Mouse (Mus musculus): ENCODE measurements around the gene Sde2. TPM values are rescaled to one million over a fixed set of nuclear protein-coding genes. Genes with fewer than 3 reads are reported as not detected.

The Sde2 gene
- polyA plus RNA-seq, 1 experiment = 15.3 TPM

DNA sequence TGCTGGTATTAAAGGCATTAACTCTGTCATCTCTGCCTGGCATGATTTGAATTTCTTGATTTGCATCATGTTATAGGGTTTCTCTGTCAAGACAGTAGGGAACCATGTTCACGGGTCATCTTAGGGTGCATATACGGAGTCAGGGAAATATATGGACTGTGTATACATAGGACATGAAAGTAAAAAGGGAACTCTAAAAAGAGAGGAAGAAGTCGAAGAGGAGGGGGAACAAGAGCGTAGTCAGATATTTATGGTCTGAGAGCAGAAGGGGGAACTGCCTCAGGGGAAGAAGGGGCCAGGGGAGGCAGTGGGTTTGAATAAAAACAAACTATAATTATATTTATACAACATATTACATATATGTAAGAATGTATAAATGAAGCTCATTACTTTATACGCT, 28.7 kb upstream of the Sde2 start:
- Histone ChIP-seq H3K27me3 (ENCODE audit: control insufficient read depth, insufficient read depth, insufficient read length) (no peaks in the 10 kb centered on the region), H3K79me2 (ENCODE audit: control insufficient read depth, insufficient read depth) (no peaks in the 10 kb centered on the region), H3K36me3 (ENCODE audit: control insufficient read depth, insufficient read depth) (no peaks in the 10 kb centered on the region), H3ac (ENCODE audit: control insufficient read depth, insufficient read length) (no peak overlapping the region), H3K4me2 (ENCODE audit: low read depth) (no peak overlapping the region), H3K4me3 (no peak overlapping the region)
- TF ChIP-seq TCF12 (IDR thresholded peaks at IDR 0.05; ENCODE audit: insufficient read depth, poor library complexity, severe bottlenecking) (no peak), TCF3 (IDR thresholded peaks at IDR 0.05; ENCODE audit: insufficient read length, low read depth) (no peak)

- no peak overlapping the region for H3K4me3 ChIP-seq
- no peaks in the 10 kb centered on the region for H3K79me2 ChIP-seq (ENCODE audit: control insufficient read depth, insufficient read depth)
- no peak for TF ChIP-seq USF1 (IDR thresholded peaks at IDR 0.05; ENCODE audit: low read depth)
- no peak for TF ChIP-seq MAX (IDR thresholded peaks at IDR 0.05; ENCODE audit: low read depth)
- TF ChIP-seq TCF3 (IDR thresholded peaks at IDR 0.05; ENCODE audit: insufficient read length, low read depth) = no peak
- no peak for TF ChIP-seq E2F4 (IDR thresholded peaks at IDR 0.05; ENCODE audit: insufficient read depth)
- H3K27me3 ChIP-seq (ENCODE audit: control insufficient read depth, insufficient read depth, insufficient read length) = no peaks in the 10 kb centered on the region
- H3K36me3 ChIP-seq (ENCODE audit: control insufficient read depth, insufficient read depth) = no peaks in the 10 kb centered on the region
- no peak overlapping the region for H3K4me2 ChIP-seq (ENCODE audit: low read depth)
- H3ac ChIP-seq (ENCODE audit: control insufficient read depth, insufficient read length) = no peak overlapping the region
Observed at GRCm38 (mm10) chr1:180823716-180824115, 27.2 kb upstream of the Sde2 start.

DNA sequence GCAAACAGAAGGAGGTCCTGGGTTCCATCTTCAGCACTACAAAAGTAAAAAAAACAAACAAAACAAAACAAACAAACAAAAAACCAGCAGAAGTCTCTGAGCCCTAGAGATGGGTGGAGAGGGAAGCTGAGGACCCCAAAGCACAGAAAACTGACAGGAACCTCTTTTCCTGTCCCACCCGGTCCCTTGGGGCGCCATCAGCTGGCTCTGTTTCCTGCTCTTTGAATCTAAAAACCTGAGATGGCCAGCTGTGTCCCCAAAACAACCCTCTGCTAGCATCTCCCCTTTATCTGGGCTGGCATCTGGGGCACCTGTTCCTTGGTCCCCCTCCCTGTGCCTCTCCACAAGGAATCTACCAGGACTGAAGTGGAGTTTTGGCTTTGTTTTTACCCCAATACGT, 26.2 kb upstream of the Sde2 start:
- TF ChIP-seq MAX (IDR thresholded peaks at IDR 0.05; ENCODE audit: low read depth) = no peak
- no peak for TF ChIP-seq TCF12 (IDR thresholded peaks at IDR 0.05; ENCODE audit: insufficient read depth, poor library complexity, severe bottlenecking)
- TF ChIP-seq E2F4 (IDR thresholded peaks at IDR 0.05; ENCODE audit: insufficient read depth) = no peak
- no peak for TF ChIP-seq MYOG (IDR thresholded peaks at IDR 0.05; ENCODE audit: control insufficient read depth in 1 of 3, insufficient read depth in 1 of 3, insufficient read length in 2 of 3, low read depth in 2 of 3)
- TF ChIP-seq POLR2A (IDR thresholded peaks at IDR 0.05; ENCODE audit: insufficient read length, low read depth) = no peak
- TF ChIP-seq POLR2AphosphoS2 (IDR thresholded peaks at IDR 0.05; ENCODE audit: insufficient read length, low read depth) = no peak
- no peak for TF ChIP-seq SRF (IDR thresholded peaks at IDR 0.05; ENCODE audit: control insufficient read depth, insufficient read length, low read depth)
- TF ChIP-seq REST (IDR thresholded peaks at IDR 0.05; ENCODE audit: insufficient read depth, insufficient read length) = no peak
- no peak for TF ChIP-seq MYOD1 (IDR thresholded peaks at IDR 0.05; ENCODE audit: control insufficient read depth in 1 of 3, insufficient read length in 2 of 3, low read depth in 2 of 3)
- no peak for TF ChIP-seq CEBPB (IDR thresholded peaks at IDR 0.05; ENCODE audit: insufficient read depth, poor library complexity, severe bottlenecking)
- no peak for TF ChIP-seq USF1 (IDR thresholded peaks at IDR 0.05; ENCODE audit: low read depth)
- no peak for TF ChIP-seq TCF3 (IDR thresholded peaks at IDR 0.05; ENCODE audit: insufficient read length, low read depth)
- no peak overlapping the region for H3ac ChIP-seq (ENCODE audit: control insufficient read depth, insufficient read length)
- no peaks in the 10 kb centered on the region for H3K27me3 ChIP-seq (ENCODE audit: control insufficient read depth, insufficient read depth, insufficient read length)
- H3K4me3 ChIP-seq = no peak overlapping the region
- H3K4me2 ChIP-seq (ENCODE audit: low read depth) = no peak overlapping the region
- no peaks in the 10 kb centered on the region for H3K79me2 ChIP-seq (ENCODE audit: control insufficient read depth, insufficient read depth)
- no peaks in the 10 kb centered on the region for H3K36me3 ChIP-seq (ENCODE audit: control insufficient read depth, insufficient read depth)

- H3K4me3 ChIP-seq = no peak overlapping the region
- no peaks in the 10 kb centered on the region for H3K79me2 ChIP-seq (ENCODE audit: control insufficient read depth, insufficient read depth)
- H3ac ChIP-seq (ENCODE audit: control insufficient read depth, insufficient read length) = no peak overlapping the region
- H3K4me2 ChIP-seq (ENCODE audit: low read depth) = no peak overlapping the region
- H3K36me3 ChIP-seq (ENCODE audit: control insufficient read depth, insufficient read depth) = no peaks in the 10 kb centered on the region
- no peaks in the 10 kb centered on the region for H3K27me3 ChIP-seq (ENCODE audit: control insufficient read depth, insufficient read depth, insufficient read length)
- TF ChIP-seq CEBPB (IDR thresholded peaks at IDR 0.05; ENCODE audit: insufficient read depth, poor library complexity, severe bottlenecking) (no peak), REST (IDR thresholded peaks at IDR 0.05; ENCODE audit: insufficient read depth, insufficient read length) (no peak), MYOD1 (IDR thresholded peaks at IDR 0.05; ENCODE audit: control insufficient read depth in 1 of 3, insufficient read length in 2 of 3, low read depth in 2 of 3) (no peak), MYOG (IDR thresholded peaks at IDR 0.05; ENCODE audit: control insufficient read depth in 1 of 3, insufficient read depth in 1 of 3, insufficient read length in 2 of 3, low read depth in 2 of 3) (no peak), MAX (IDR thresholded peaks at IDR 0.05; ENCODE audit: low read depth) (no peak), E2F4 (IDR thresholded peaks at IDR 0.05; ENCODE audit: insufficient read depth) (no peak), SRF (IDR thresholded peaks at IDR 0.05; ENCODE audit: control insufficient read depth, insufficient read length, low read depth) (no peak), POLR2AphosphoS2 (IDR thresholded peaks at IDR 0.05; ENCODE audit: insufficient read length, low read depth) (no peak), TCF3 (IDR thresholded peaks at IDR 0.05; ENCODE audit: insufficient read length, low read depth) (no peak), POLR2A (IDR thresholded peaks at IDR 0.05; ENCODE audit: insufficient read length, low read depth) (no peak), TCF12 (IDR thresholded peaks at IDR 0.05; ENCODE audit: insufficient read depth, poor library complexity, severe bottlenecking) (no peak), USF1 (IDR thresholded peaks at IDR 0.05; ENCODE audit: low read depth) (no peak)
Observed at GRCm38 (mm10) chr1:180826634-180827033, 24.3 kb upstream of the Sde2 start.

DNA sequence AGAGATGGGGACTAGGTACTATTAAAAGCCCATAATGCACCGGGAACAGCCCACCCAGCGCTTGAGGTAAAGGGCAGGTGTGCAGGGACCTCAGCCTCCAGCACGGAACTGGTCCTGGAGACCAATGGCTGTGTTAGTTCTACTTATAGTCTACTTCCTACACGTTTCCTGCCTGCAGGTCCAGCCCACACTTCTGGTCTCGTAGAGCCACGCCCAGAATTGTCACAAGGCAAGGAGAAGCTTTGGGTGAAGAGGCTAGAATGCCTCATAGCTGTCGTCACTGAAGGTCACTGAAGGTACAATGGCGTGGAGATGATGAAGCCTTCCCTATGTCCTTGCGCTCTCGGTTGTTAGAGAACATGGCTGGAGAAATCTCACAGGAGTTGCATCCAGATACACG, 21.2 kb upstream of the Sde2 start:
- Histone ChIP-seq H3K4me2 (ENCODE audit: low read depth) (peak overlapping the region; percentile 54), H3K79me2 (ENCODE audit: control insufficient read depth, insufficient read depth) (no peaks in the 10 kb centered on the region), H3K36me3 (ENCODE audit: control insufficient read depth, insufficient read depth) (no peaks in the 10 kb centered on the region), H3ac (ENCODE audit: control insufficient read depth, insufficient read length) (no peak overlapping the region), H3K27me3 (ENCODE audit: control insufficient read depth, insufficient read depth, insufficient read length) (no peaks in the 10 kb centered on the region), H3K4me3 (no peak overlapping the region)
- no peak for TF ChIP-seq MYOD1 (IDR thresholded peaks at IDR 0.05; ENCODE audit: control insufficient read depth in 1 of 3, insufficient read length in 2 of 3, low read depth in 2 of 3)
- TF ChIP-seq REST (IDR thresholded peaks at IDR 0.05; ENCODE audit: insufficient read depth, insufficient read length) = no peak
- TF ChIP-seq CEBPB (IDR thresholded peaks at IDR 0.05; ENCODE audit: insufficient read depth, poor library complexity, severe bottlenecking) = no peak
- no peak for TF ChIP-seq TCF3 (IDR thresholded peaks at IDR 0.05; ENCODE audit: insufficient read length, low read depth)
- no peak for TF ChIP-seq POLR2A (IDR thresholded peaks at IDR 0.05; ENCODE audit: insufficient read length, low read depth)
- TF ChIP-seq MAX (IDR thresholded peaks at IDR 0.05; ENCODE audit: low read depth) = no peak
- TF ChIP-seq POLR2AphosphoS2 (IDR thresholded peaks at IDR 0.05; ENCODE audit: insufficient read length, low read depth) = no peak
- TF ChIP-seq MYOG (IDR thresholded peaks at IDR 0.05; ENCODE audit: control insufficient read depth in 1 of 3, insufficient read depth in 1 of 3, insufficient read length in 2 of 3, low read depth in 2 of 3) = no peak
- no peak for TF ChIP-seq SRF (IDR thresholded peaks at IDR 0.05; ENCODE audit: control insufficient read depth, insufficient read length, low read depth)
- no peak for TF ChIP-seq E2F4 (IDR thresholded peaks at IDR 0.05; ENCODE audit: insufficient read depth)
- TF ChIP-seq USF1 (IDR thresholded peaks at IDR 0.05; ENCODE audit: low read depth) = no peak
- no peak for TF ChIP-seq TCF12 (IDR thresholded peaks at IDR 0.05; ENCODE audit: insufficient read depth, poor library complexity, severe bottlenecking)

Measured in myocyte (in vitro differentiated cells).